Mouse (Mus musculus) bone marrow, adult 2 months (tissue): ENCODE data around the gene Zfp518b.

Source experiments
- CTCF ChIP-seq: fragments of 200-500 bp; IDR thresholded peaks from 2 replicates; pipeline ENCODE4 v1.5.1; 2011; ENCODE audit warnings: low read length, control low read depth; ENCODE audit not compliant: control insufficient read depth, insufficient read depth
- POLR2A ChIP-seq: fragments of 200-500 bp; IDR thresholded peaks from 2 replicates; pipeline ENCODE4 v1.6.1; 2011; ENCODE audit warnings: low read depth, mild to moderate bottlenecking, control low read depth, low read length, borderline replicate concordance; ENCODE audit not compliant: control insufficient read depth

DNA sequence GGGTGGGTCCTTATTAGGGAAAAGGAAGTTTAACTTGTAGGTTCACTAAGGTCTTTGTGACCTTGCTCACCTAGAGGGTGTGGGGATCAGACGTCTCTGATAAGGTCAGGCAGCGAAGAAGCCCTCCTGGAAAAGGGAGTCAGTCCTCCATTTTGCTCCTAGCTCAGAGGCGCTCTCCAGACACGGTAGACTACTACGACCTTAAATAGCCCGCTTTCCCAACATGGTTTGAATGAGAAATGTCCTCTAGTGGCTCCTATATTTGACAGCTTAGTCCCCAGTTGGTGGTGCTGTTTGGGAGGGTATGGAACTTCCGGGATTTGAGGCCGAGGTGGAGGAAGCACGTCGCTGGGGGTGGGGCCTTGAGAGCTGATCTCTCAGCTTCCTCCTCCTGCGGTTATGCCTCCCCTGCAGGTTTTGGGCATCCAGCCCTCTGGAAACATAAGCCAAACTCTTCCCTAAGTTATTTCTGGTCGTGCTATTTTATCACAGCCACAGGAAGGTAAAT is 29.2 kb downstream of the Zfp518b start:
- TF ChIP-seq CTCF, result no peak
- no peak for TF ChIP-seq POLR2A
